Mouse (Mus musculus) right cerebral cortex, postnatal 10 days (tissue): ENCODE results near the gene Padi3.

Experiments used
- DNase-seq, 2 experiments: peaks; one replicate each; pipeline ENCODE4 v3.0.0; 2021; ENCODE audit warnings: low spot score in 2 of 2

The Padi3 gene

GRCm38 (mm10) chr4:140780507-140780906, 29.9 kb downstream of the Padi3 start:
- no peak for DNase-seq

GRCm38 (mm10) chr4:140779803-140780397, 30.5 kb downstream of the Padi3 start:
- DNase-seq: peak in 1 of 2 experiments; percentile 32

- no peak for DNase-seq
Measured at GRCm38 (mm10) chr4:140776623-140777022, 33.8 kb downstream of the Padi3 start.

- DNase-seq: no peak
Measured at GRCm38 (mm10) chr4:140775876-140776275, 34.6 kb downstream of the Padi3 start.

- no peak for DNase-seq
Measured at GRCm38 (mm10) chr4:140774893-140775292, 35.6 kb downstream of the Padi3 start.

- DNase-seq: no peak
Measured at GRCm38 (mm10) chr4:140774025-140774800, 36.2 kb downstream of the Padi3 start, which contains the start of gene Padi4. Padi4 (minus strand) TSS chr4:140774236.

GRCm38 (mm10) chr4:140771091-140771490, 39.4 kb downstream of the Padi3 start:
- no peak for DNase-seq

GRCm38 (mm10) chr4:140770433-140770832, 40.0 kb downstream of the Padi3 start:
- no peak for DNase-seq

- no peak for DNase-seq
Measured at GRCm38 (mm10) chr4:140768973-140769372, 41.5 kb downstream of the Padi3 start.

- no peak for DNase-seq
Measured at GRCm38 (mm10) chr4:140765936-140766335, 44.5 kb downstream of the Padi3 start.

GRCm38 (mm10) chr4:140763158-140763557, 47.3 kb downstream of the Padi3 start:
- peak in 1 of 2 experiments; percentile 36 for DNase-seq

- no peak for DNase-seq
Measured at GRCm38 (mm10) chr4:140761601-140762000, 48.8 kb downstream of the Padi3 start.

GRCm38 (mm10) chr4:140755811-140756210, 54.6 kb downstream of the Padi3 start:
- DNase-seq: no peak

GRCm38 (mm10) chr4:140753366-140753765, 57.1 kb downstream of the Padi3 start:
- no peak for DNase-seq

- DNase-seq: no peak
Measured at GRCm38 (mm10) chr4:140750328-140750727, 60.1 kb downstream of the Padi3 start.

GRCm38 (mm10) chr4:140747978-140748377, 62.5 kb downstream of the Padi3 start:
- DNase-seq: no peak

- peak in 1 of 2 experiments; percentile 58 for DNase-seq
Measured at GRCm38 (mm10) chr4:140744654-140745053, 65.8 kb downstream of the Padi3 start.

GRCm38 (mm10) chr4:140743086-140743485, 67.4 kb downstream of the Padi3 start:
- DNase-seq: no peak

- no peak for DNase-seq
Measured at GRCm38 (mm10) chr4:140742543-140742942, 67.9 kb downstream of the Padi3 start, which contains the start of gene Padi6. Padi6 (minus strand) TSS chr4:140742643.

- DNase-seq: no peak
Measured at GRCm38 (mm10) chr4:140741401-140741800, 69.0 kb downstream of the Padi3 start.

GRCm38 (mm10) chr4:140740655-140741054, 69.8 kb downstream of the Padi3 start:
- no peak for DNase-seq
